Mouse (Mus musculus): ENCODE measurements around the gene Crat. TPM values are rescaled to one million over a fixed set of nuclear protein-coding genes. Genes with fewer than 3 reads are reported as not detected.

The Crat gene
- polyA plus RNA-seq, 1 experiment from 2014 or later = 74.5 TPM

DNA sequence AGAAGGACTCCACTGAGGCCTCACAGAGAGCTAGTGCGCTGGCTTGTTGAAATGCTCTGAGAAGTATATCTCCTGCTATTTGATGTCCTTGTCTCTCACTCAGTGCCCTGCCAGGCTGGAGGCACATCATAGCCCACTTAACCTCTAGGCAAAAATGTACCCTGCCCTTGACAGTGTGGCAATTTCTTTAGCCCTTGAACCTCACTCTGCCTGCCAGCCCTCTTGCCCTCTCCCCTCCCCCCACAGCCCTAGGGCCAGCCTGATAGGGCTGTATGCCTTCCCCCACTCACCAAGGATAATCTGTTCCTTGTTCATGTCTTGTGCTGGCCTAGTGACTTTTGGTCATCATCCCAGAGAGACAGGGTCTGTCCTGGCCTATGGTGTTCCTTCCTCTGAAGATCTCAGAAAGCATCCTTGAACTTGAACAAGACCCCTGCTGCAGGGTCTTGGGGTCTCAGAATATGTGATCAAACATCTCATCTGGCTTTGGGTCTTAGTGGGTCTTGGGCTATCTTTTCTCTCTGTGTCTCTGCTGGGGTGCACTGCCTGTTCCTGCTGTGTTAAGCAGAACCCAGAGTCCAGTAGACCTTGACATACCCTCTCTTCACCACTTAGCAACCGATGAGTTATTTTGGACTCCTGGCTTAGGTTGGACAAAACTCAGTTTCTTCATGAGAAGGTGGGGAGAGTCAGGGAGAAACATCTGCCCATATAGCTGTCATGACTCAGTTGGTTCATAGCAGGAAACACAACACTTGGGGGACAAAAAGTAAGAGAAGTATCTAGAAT is 50.1 kb downstream of the Crat start:
- no peak for ATAC-seq (ENCODE audit: extremely low read depth, insufficient number of reproducible peaks, low FRiP score, low TSS enrichment)
- H3K9me3 ChIP-seq = no peaks in the 10 kb centered on the region
- H3K36me3 ChIP-seq = peaks cover 40% of the 10 kb centered on the region
- WGBS = 61% methylated on average over 2 of the region's 2 CpGs
- H3K9ac ChIP-seq = peak overlapping the region; percentile 85
- peak overlapping the region; percentile 90 for H3K27ac ChIP-seq (replicated peaks)
- peak overlapping the region; percentile 85 for H3K4me2 ChIP-seq
- H3K27me3 ChIP-seq (replicated peaks) = no peaks in the 10 kb centered on the region
- peak overlapping the region; percentile 85 for H3K4me3 ChIP-seq
- peaks cover 25% of the 10 kb centered on the region for H3K4me1 ChIP-seq

GRCm38 (mm10) chr2:30363773-30364650 is 51.6 kb downstream of the Crat start, which contains the start of gene Miga2:
Miga2 (plus strand) TSS chr2:30364233.
- WGBS = under 1% methylated on average over 54 of the region's 54 CpGs
- H3K9ac ChIP-seq = peak within 1 kb of the TSS; percentile 85
- peak within 1 kb of the TSS; percentile 90 for H3K27ac ChIP-seq (replicated peaks)
- peaks cover 26% of the 10 kb centered on the region for H3K36me3 ChIP-seq
- H3K4me1 ChIP-seq = peaks cover 25% of the 10 kb centered on the region
- no peaks in the 10 kb centered on the region for H3K9me3 ChIP-seq
- peak within 1 kb of the TSS; percentile 85 for H3K4me3 ChIP-seq
- ATAC-seq (ENCODE audit: extremely low read depth, insufficient number of reproducible peaks, low FRiP score, low TSS enrichment) = peak; percentile 99
- H3K4me2 ChIP-seq = peak within 1 kb of the TSS; percentile 85
- H3K27me3 ChIP-seq (replicated peaks) = no peaks in the 10 kb centered on the region

- Histone ChIP-seq H3K27me3 (replicated peaks) (no peaks in the 10 kb centered on the region), H3K27ac (replicated peaks) (no peak overlapping the region), H3K4me3 (no peak overlapping the region), H3K36me3 (peaks cover 14% of the 10 kb centered on the region), H3K4me1 (peaks cover 33% of the 10 kb centered on the region), H3K9me3 (no peaks in the 10 kb centered on the region), H3K4me2 (no peak overlapping the region), H3K9ac (no peak overlapping the region)
- 71% methylated on average over 5 of the region's 5 CpGs for WGBS
- no peak for ATAC-seq (ENCODE audit: extremely low read depth, insufficient number of reproducible peaks, low FRiP score, low TSS enrichment)
Measured at GRCm38 (mm10) chr2:30362865-30363264, 52.7 kb downstream of the Crat start.

DNA sequence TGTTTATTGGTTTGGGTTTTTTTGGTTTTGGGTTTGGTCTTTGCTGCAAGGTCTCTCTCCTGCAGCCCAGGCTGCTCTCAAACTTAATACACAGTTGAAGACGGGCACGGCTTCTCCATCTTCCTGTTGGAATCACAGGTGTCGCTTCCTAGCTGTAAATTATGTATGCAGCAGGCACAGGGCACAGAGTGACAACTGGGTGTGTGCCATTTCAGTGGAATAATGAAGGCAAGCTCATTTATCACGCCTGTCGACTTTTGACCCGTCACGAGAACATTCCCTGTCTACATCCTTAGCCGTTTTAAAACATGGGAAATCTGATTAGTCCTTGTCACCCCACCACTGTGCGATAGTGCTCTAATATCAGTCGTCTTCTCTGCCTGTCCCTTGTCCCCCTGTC is 55.0 kb downstream of the Crat start:
- no peak overlapping the region for H3K4me3 ChIP-seq
- no peak overlapping the region for H3K27ac ChIP-seq (replicated peaks)
- H3K4me2 ChIP-seq = no peak overlapping the region
- 77% methylated on average over 10 of the region's 10 CpGs for WGBS
- H3K27me3 ChIP-seq (replicated peaks) = no peaks in the 10 kb centered on the region
- no peak overlapping the region for H3K9ac ChIP-seq
- H3K4me1 ChIP-seq = peaks cover 44% of the 10 kb centered on the region
- no peaks in the 10 kb centered on the region for H3K36me3 ChIP-seq
- no peaks in the 10 kb centered on the region for H3K9me3 ChIP-seq
- ATAC-seq (ENCODE audit: extremely low read depth, insufficient number of reproducible peaks, low FRiP score, low TSS enrichment) = no peak

- no peaks in the 10 kb centered on the region for H3K9me3 ChIP-seq
- H3K9ac ChIP-seq = peak within 1 kb of the TSS; percentile 88
- H3K27me3 ChIP-seq (replicated peaks) = no peaks in the 10 kb centered on the region
- peak within 1 kb of the TSS; percentile 89 for H3K4me3 ChIP-seq
- H3K27ac ChIP-seq (replicated peaks) = peak within 1 kb of the TSS; percentile 79
- peak within 1 kb of the TSS; percentile 79 for H3K4me2 ChIP-seq
- peaks cover 46% of the 10 kb centered on the region for H3K4me1 ChIP-seq
- H3K36me3 ChIP-seq = peaks cover 14% of the 10 kb centered on the region
- 2% methylated on average over 61 of the region's 73 CpGs for WGBS
- ATAC-seq (ENCODE audit: extremely low read depth, insufficient number of reproducible peaks, low FRiP score, low TSS enrichment) = peak; percentile 47
Measured at GRCm38 (mm10) chr2:30358533-30359531, 56.8 kb downstream of the Crat start, which contains the start of gene Sh3glb2. Sh3glb2 (minus strand) TSS chr2:30359337.

DNA sequence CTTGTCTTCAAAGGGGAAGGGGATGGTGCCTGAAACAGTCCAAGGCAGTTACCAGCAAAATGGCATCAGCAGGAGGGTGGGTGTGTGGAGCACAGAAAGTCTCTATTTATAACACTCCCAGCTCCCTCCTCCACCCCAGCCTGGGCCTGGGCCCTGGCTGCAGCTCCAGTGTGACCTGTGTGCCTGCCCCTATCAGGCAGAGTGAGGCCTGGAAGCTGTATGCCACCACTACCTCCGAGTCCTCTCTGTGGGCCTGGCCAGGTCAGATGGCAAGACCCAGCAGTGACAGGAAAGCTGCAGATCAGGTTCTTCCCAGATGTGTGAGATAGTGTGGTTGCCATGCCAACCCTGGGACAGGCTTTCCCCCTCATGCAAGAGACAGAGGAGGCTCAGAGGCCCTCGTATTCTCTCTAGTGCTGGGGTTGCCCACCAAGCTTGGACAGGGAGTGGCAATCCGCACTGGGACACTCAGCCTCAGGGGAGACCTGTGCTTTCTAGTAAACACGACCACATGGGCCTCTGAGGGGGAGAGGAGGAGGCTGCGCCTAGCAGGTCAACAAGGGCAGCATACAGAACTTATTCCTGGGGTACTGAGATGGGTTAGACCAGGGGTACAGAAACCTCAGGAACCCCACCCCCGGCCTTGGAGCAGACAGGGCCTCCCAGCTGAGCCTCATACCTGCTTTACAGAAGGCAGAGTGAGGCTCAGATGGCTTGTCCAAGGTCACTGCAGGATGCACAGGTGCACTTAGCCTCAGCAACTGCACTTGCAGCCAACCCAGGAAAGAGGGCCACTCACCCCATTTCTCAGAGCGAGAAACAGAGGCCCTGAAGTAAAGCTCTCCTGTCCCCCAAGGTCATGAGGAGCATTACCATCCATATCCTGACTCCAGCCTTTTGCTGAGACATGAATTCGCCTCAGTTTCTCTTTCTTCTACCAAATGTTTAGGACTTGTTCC is 57.8 kb downstream of the Crat start:
- Histone ChIP-seq H3K4me3 (peak overlapping the region; percentile 89), H3K4me1 (peaks cover 44% of the 10 kb centered on the region), H3K9me3 (no peaks in the 10 kb centered on the region), H3K4me2 (peak overlapping the region; percentile 79), H3K36me3 (peaks cover 24% of the 10 kb centered on the region), H3K27me3 (replicated peaks) (no peaks in the 10 kb centered on the region), H3K9ac (peak overlapping the region; percentile 88), H3K27ac (replicated peaks) (peak overlapping the region; percentile 79)
- WGBS = 42% methylated on average over 8 of the region's 8 CpGs
- no peak for ATAC-seq (ENCODE audit: extremely low read depth, insufficient number of reproducible peaks, low FRiP score, low TSS enrichment)

DNA sequence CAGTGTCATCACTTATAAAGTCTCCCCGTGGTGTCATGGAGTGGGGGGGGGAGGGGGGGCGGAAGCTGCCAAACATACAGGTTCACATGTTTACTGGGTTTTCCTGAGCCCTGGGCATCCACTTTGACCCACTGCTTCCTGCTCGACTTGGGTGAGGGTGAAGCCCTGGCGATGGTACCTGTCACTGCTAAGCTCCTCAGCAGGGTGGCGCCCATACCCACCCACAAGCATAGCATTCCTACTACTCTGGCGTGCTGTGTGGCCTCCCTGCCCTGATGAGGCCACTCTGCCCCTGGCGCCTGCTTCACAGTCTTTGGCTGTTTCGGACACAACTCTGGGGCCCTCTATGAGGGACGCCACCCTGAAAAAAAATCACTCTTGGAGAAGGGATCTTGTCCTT is 58.7 kb downstream of the Crat start:
- no peak for ATAC-seq (ENCODE audit: extremely low read depth, insufficient number of reproducible peaks, low FRiP score, low TSS enrichment)
- Histone ChIP-seq H3K36me3 (peaks cover 32% of the 10 kb centered on the region), H3K4me1 (peaks cover 44% of the 10 kb centered on the region), H3K4me2 (peak overlapping the region; percentile 79), H3K27me3 (replicated peaks) (no peaks in the 10 kb centered on the region), H3K27ac (replicated peaks) (peak overlapping the region; percentile 79), H3K9ac (peak overlapping the region; percentile 88), H3K9me3 (no peaks in the 10 kb centered on the region), H3K4me3 (peak overlapping the region; percentile 89)
- 57% methylated on average over 9 of the region's 9 CpGs for WGBS

DNA sequence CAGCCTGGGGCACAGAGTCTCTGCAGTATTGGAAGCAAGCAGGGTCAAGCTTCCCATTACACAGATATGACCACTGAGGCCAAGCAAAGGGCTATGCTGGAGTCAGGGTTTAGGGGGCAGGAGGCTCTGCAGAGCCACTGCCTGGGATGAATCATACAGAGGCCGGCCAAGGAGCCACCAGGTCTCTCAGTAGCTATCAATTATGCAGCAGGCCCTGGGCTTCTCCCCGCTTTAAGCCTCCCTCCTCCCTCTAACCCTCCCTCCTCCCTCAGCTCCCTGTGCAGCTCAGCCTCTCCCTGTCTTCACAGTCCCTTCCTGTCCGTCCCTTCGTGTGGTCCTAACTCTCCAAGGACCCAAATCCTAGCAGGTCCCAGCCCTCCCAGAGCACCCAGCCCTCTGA is 59.3 kb downstream of the Crat start:
- WGBS = 43% methylated on average over 4 of the region's 4 CpGs
- H3K27ac ChIP-seq (replicated peaks) = peak overlapping the region; percentile 79
- ATAC-seq (ENCODE audit: extremely low read depth, insufficient number of reproducible peaks, low FRiP score, low TSS enrichment) = no peak
- no peaks in the 10 kb centered on the region for H3K9me3 ChIP-seq
- H3K4me1 ChIP-seq = peaks cover 44% of the 10 kb centered on the region
- H3K4me3 ChIP-seq = no peak overlapping the region
- H3K27me3 ChIP-seq (replicated peaks) = no peaks in the 10 kb centered on the region
- H3K36me3 ChIP-seq = peaks cover 33% of the 10 kb centered on the region
- H3K4me2 ChIP-seq = peak overlapping the region; percentile 79
- H3K9ac ChIP-seq = peak overlapping the region; percentile 88

- Histone ChIP-seq H3K4me1 (peaks cover 44% of the 10 kb centered on the region), H3K36me3 (peaks cover 37% of the 10 kb centered on the region), H3K4me3 (no peak overlapping the region), H3K9ac (peak overlapping the region; percentile 88), H3K4me2 (no peak overlapping the region), H3K27me3 (replicated peaks) (no peaks in the 10 kb centered on the region), H3K9me3 (no peaks in the 10 kb centered on the region), H3K27ac (replicated peaks) (0 out of 2 replicates have a peak overlapping the region, but pooled peaks have one; percentile 79)
- no peak for ATAC-seq (ENCODE audit: extremely low read depth, insufficient number of reproducible peaks, low FRiP score, low TSS enrichment)
- WGBS = 62% methylated on average over 4 of the region's 4 CpGs
Measured at GRCm38 (mm10) chr2:30355861-30356260, 59.8 kb downstream of the Crat start.

DNA sequence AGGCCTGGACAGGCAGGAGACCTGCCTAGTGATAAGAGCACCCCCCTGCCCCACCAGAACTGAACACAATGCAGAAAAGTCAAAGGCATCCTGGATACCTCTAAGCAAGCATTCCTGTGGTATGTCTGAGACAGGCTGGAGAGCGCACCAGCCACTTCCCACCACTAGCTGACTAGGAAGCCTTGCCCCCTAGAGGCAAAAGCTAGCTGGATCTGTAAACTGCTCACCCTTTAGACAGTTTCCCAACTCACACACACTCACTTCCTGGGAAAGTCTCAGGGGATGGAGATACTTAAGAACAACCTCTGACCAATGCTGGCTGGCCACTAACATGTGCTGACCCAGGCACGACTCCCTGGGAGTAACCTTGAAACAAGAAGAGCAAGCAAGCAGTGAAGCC is 64.5 kb downstream of the Crat start:
- Histone ChIP-seq H3K27me3 (replicated peaks) (no peaks in the 10 kb centered on the region), H3K4me2 (no peak overlapping the region), H3K27ac (replicated peaks) (no peak overlapping the region), H3K4me1 (peaks cover 18% of the 10 kb centered on the region), H3K4me3 (no peak overlapping the region), H3K9me3 (no peaks in the 10 kb centered on the region), H3K9ac (no peak overlapping the region), H3K36me3 (peaks cover 84% of the 10 kb centered on the region)
- no peak for ATAC-seq (ENCODE audit: extremely low read depth, insufficient number of reproducible peaks, low FRiP score, low TSS enrichment)
- WGBS = 49% methylated on average over 2 of the region's 2 CpGs
